Mouse (Mus musculus): Measurements from ENCODE around the gene Med15. TPM values are rescaled to one million over a fixed set of nuclear protein-coding genes. Genes with fewer than 3 reads are reported as not detected.

The Med15 gene
- polyA plus RNA-seq, 1 experiment from 2014 or later: 33.3 TPM

GRCm38 (mm10) chr16:17701043-17701405 lies 31.7 kb downstream of the Med15 start:
- Histone ChIP-seq H3K9ac (no peak overlapping the region), H3K4me1 (no peaks in the 10 kb centered on the region), H3K27me3 (replicated peaks) (no peaks in the 10 kb centered on the region), H3K27ac (replicated peaks) (no peak overlapping the region), H3K36me3 (peaks cover 71% of the 10 kb centered on the region), H3K4me2 (no peak overlapping the region), H3K4me3 (no peak overlapping the region), H3K9me3 (no peaks in the 10 kb centered on the region)
- 82% methylated on average over 2 of the region's 2 CpGs for WGBS
- ATAC-seq (ENCODE audit: extremely low read depth, insufficient number of reproducible peaks, low FRiP score, low TSS enrichment): no peak

- Histone ChIP-seq H3K27ac (replicated peaks) (no peak overlapping the region), H3K9me3 (no peaks in the 10 kb centered on the region), H3K27me3 (replicated peaks) (no peaks in the 10 kb centered on the region), H3K4me2 (no peak overlapping the region), H3K9ac (no peak overlapping the region), H3K36me3 (peaks cover 71% of the 10 kb centered on the region), H3K4me1 (no peaks in the 10 kb centered on the region), H3K4me3 (no peak overlapping the region)
- WGBS: 72% methylated on average over 3 of the region's 3 CpGs
- ATAC-seq (ENCODE audit: extremely low read depth, insufficient number of reproducible peaks, low FRiP score, low TSS enrichment): no peak
Observed at GRCm38 (mm10) chr16:17700386-17701042, 32.2 kb downstream of the Med15 start.

GRCm38 (mm10) chr16:17694860-17695259 lies 37.8 kb downstream of the Med15 start:
- no peaks in the 10 kb centered on the region for H3K9me3 ChIP-seq
- H3K27ac ChIP-seq (replicated peaks): no peak overlapping the region
- H3K9ac ChIP-seq: no peak overlapping the region
- H3K36me3 ChIP-seq: peaks cover 71% of the 10 kb centered on the region
- H3K4me3 ChIP-seq: no peak overlapping the region
- H3K4me1 ChIP-seq: no peaks in the 10 kb centered on the region
- WGBS: 89% methylated on average over 3 of the region's 3 CpGs
- H3K4me2 ChIP-seq: no peak overlapping the region
- no peaks in the 10 kb centered on the region for H3K27me3 ChIP-seq (replicated peaks)
- no peak for ATAC-seq (ENCODE audit: extremely low read depth, insufficient number of reproducible peaks, low FRiP score, low TSS enrichment)

GRCm38 (mm10) chr16:17669886-17670285 lies 62.8 kb downstream of the Med15 start:
- H3K36me3 ChIP-seq: peaks cover 93% of the 10 kb centered on the region
- no peak overlapping the region for H3K9ac ChIP-seq
- no peaks in the 10 kb centered on the region for H3K9me3 ChIP-seq
- no peak overlapping the region for H3K4me3 ChIP-seq
- no peak overlapping the region for H3K4me2 ChIP-seq
- no peak overlapping the region for H3K27ac ChIP-seq (replicated peaks)
- no peaks in the 10 kb centered on the region for H3K4me1 ChIP-seq
- no peaks in the 10 kb centered on the region for H3K27me3 ChIP-seq (replicated peaks)
- no peak for ATAC-seq (ENCODE audit: extremely low read depth, insufficient number of reproducible peaks, low FRiP score, low TSS enrichment)

- H3K4me3 ChIP-seq: no peak overlapping the region
- no peaks in the 10 kb centered on the region for H3K27me3 ChIP-seq (replicated peaks)
- no peak overlapping the region for H3K9ac ChIP-seq
- H3K9me3 ChIP-seq: no peaks in the 10 kb centered on the region
- H3K36me3 ChIP-seq: peaks cover 89% of the 10 kb centered on the region
- no peak for ATAC-seq (ENCODE audit: extremely low read depth, insufficient number of reproducible peaks, low FRiP score, low TSS enrichment)
- no peak overlapping the region for H3K4me2 ChIP-seq
- H3K27ac ChIP-seq (replicated peaks): no peak overlapping the region
- H3K4me1 ChIP-seq: no peaks in the 10 kb centered on the region
Observed at GRCm38 (mm10) chr16:17665568-17665967, 67.1 kb downstream of the Med15 start.

- no peaks in the 10 kb centered on the region for H3K9me3 ChIP-seq
- H3K4me2 ChIP-seq: no peak overlapping the region
- no peak overlapping the region for H3K4me3 ChIP-seq
- H3K36me3 ChIP-seq: peaks cover 85% of the 10 kb centered on the region
- WGBS: 35% methylated on average over 5 of the region's 5 CpGs
- no peaks in the 10 kb centered on the region for H3K27me3 ChIP-seq (replicated peaks)
- ATAC-seq (ENCODE audit: extremely low read depth, insufficient number of reproducible peaks, low FRiP score, low TSS enrichment): no peak
- H3K27ac ChIP-seq (replicated peaks): peak overlapping the region; percentile 49
- no peak overlapping the region for H3K9ac ChIP-seq
- peaks cover 24% of the 10 kb centered on the region for H3K4me1 ChIP-seq
Observed at GRCm38 (mm10) chr16:17656212-17656871, 76.3 kb downstream of the Med15 start.

GRCm38 (mm10) chr16:17654188-17654795 lies 78.4 kb downstream of the Med15 start:
- Histone ChIP-seq H3K36me3 (peaks cover 85% of the 10 kb centered on the region), H3K27ac (replicated peaks) (no peak overlapping the region), H3K9me3 (no peaks in the 10 kb centered on the region), H3K4me2 (no peak overlapping the region), H3K9ac (no peak overlapping the region), H3K27me3 (replicated peaks) (no peaks in the 10 kb centered on the region), H3K4me3 (no peak overlapping the region), H3K4me1 (peaks cover 24% of the 10 kb centered on the region)
- ATAC-seq (ENCODE audit: extremely low read depth, insufficient number of reproducible peaks, low FRiP score, low TSS enrichment): no peak
- 90% methylated on average over 4 of the region's 4 CpGs for WGBS

- Histone ChIP-seq H3K9me3 (no peaks in the 10 kb centered on the region), H3K9ac (no peak overlapping the region), H3K4me3 (no peak overlapping the region), H3K4me2 (no peak overlapping the region), H3K27me3 (replicated peaks) (no peaks in the 10 kb centered on the region), H3K27ac (replicated peaks) (no peak overlapping the region), H3K36me3 (peaks cover 85% of the 10 kb centered on the region), H3K4me1 (peaks cover 24% of the 10 kb centered on the region)
- 92% methylated on average over 5 of the region's 5 CpGs for WGBS
- ATAC-seq (ENCODE audit: extremely low read depth, insufficient number of reproducible peaks, low FRiP score, low TSS enrichment): no peak
Observed at GRCm38 (mm10) chr16:17653601-17654000, 79.1 kb downstream of the Med15 start.

GRCm38 (mm10) chr16:17652607-17653006 lies 80.1 kb downstream of the Med15 start:
- WGBS: 78% methylated on average over 4 of the region's 4 CpGs
- Histone ChIP-seq H3K4me1 (peaks cover 24% of the 10 kb centered on the region), H3K36me3 (peaks cover 75% of the 10 kb centered on the region), H3K9ac (no peak overlapping the region), H3K4me3 (no peak overlapping the region), H3K4me2 (no peak overlapping the region), H3K9me3 (no peaks in the 10 kb centered on the region), H3K27ac (replicated peaks) (no peak overlapping the region), H3K27me3 (replicated peaks) (no peaks in the 10 kb centered on the region)
- ATAC-seq (ENCODE audit: extremely low read depth, insufficient number of reproducible peaks, low FRiP score, low TSS enrichment): no peak

GRCm38 (mm10) chr16:17650711-17651110 lies 82.0 kb downstream of the Med15 start:
- H3K4me3 ChIP-seq: no peak overlapping the region
- peaks cover 19% of the 10 kb centered on the region for H3K4me1 ChIP-seq
- no peaks in the 10 kb centered on the region for H3K27me3 ChIP-seq (replicated peaks)
- H3K4me2 ChIP-seq: no peak overlapping the region
- H3K27ac ChIP-seq (replicated peaks): no peak overlapping the region
- H3K9me3 ChIP-seq: no peaks in the 10 kb centered on the region
- 95% methylated on average over 1 of the region's 1 CpGs for WGBS
- H3K36me3 ChIP-seq: peaks cover 68% of the 10 kb centered on the region
- no peak for ATAC-seq (ENCODE audit: extremely low read depth, insufficient number of reproducible peaks, low FRiP score, low TSS enrichment)
- H3K9ac ChIP-seq: no peak overlapping the region

- H3K9me3 ChIP-seq: no peaks in the 10 kb centered on the region
- H3K4me3 ChIP-seq: no peak overlapping the region
- H3K27me3 ChIP-seq (replicated peaks): no peaks in the 10 kb centered on the region
- H3K4me2 ChIP-seq: no peak overlapping the region
- H3K36me3 ChIP-seq: peaks cover 61% of the 10 kb centered on the region
- ATAC-seq (ENCODE audit: extremely low read depth, insufficient number of reproducible peaks, low FRiP score, low TSS enrichment): no peak
- H3K4me1 ChIP-seq: peaks cover 18% of the 10 kb centered on the region
- WGBS: 83% methylated on average over 16 of the region's 16 CpGs
- no peak overlapping the region for H3K27ac ChIP-seq (replicated peaks)
- H3K9ac ChIP-seq: no peak overlapping the region
Observed at GRCm38 (mm10) chr16:17649925-17650605, 82.6 kb downstream of the Med15 start.

Data from heart, embryonic 13.5 days (tissue).